Mouse (Mus musculus): Measurements from ENCODE around the gene Nim1k. TPM values are rescaled to one million over a fixed set of nuclear protein-coding genes. Genes with fewer than 3 reads are reported as not detected.
"Not testable (repeated sequence)": the region's sequence is repeated elsewhere in the genome, so short reads cannot be mapped to it uniquely, and the experiment has no call there.

Gene Nim1k
- polyA plus RNA-seq, 1 experiment from 2014 or later: 1.7 TPM

DNA sequence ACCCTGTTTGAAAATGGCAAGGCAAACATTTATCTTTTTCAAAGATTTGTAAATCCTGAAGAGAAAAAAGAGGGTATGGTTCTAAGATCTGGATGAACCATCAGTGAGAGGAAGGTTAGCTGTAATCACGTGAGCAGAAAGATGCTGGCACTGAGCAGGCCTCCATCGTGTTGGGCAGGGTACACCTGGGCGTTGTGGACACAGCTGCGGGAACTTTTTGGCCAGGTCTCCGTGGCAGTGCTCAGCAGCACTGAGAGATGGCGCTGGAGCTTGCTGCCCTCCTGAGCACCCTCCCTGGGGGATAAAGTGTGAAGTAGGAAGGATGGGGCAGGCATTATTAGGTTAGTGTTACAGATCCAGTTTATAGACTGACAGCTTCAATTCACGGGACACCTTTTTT lies 48.7 kb downstream of the Nim1k start:
- 83% methylated on average over 7 of the region's 7 CpGs for WGBS
- ATAC-seq (ENCODE audit: insufficient read depth, low FRiP score, low TSS enrichment) (no peak), DNase-seq (ENCODE audit: low spot score) (no peak)
- Histone ChIP-seq H3K36me3 (ENCODE audit: control insufficient read depth, insufficient read depth, low read length) (peaks cover 29% of the 10 kb centered on the region), H3K4me3 (ENCODE audit: low read depth, low read length) (no peak overlapping the region), H3K4me2 (ENCODE audit: low read depth) (no peak overlapping the region), H3K9ac (ENCODE audit: low read length) (no peak overlapping the region), H3K27ac (ENCODE audit: low read depth, low read length) (no peak overlapping the region), H3K27me3 (ENCODE audit: control insufficient read depth, insufficient read depth, low read length) (no peaks in the 10 kb centered on the region), H3K9me3 (ENCODE audit: control insufficient read depth, low read length) (no peaks in the 10 kb centered on the region), H3K4me1 (ENCODE audit: control insufficient read depth, insufficient read depth, low read length) (no peaks in the 10 kb centered on the region)

DNA sequence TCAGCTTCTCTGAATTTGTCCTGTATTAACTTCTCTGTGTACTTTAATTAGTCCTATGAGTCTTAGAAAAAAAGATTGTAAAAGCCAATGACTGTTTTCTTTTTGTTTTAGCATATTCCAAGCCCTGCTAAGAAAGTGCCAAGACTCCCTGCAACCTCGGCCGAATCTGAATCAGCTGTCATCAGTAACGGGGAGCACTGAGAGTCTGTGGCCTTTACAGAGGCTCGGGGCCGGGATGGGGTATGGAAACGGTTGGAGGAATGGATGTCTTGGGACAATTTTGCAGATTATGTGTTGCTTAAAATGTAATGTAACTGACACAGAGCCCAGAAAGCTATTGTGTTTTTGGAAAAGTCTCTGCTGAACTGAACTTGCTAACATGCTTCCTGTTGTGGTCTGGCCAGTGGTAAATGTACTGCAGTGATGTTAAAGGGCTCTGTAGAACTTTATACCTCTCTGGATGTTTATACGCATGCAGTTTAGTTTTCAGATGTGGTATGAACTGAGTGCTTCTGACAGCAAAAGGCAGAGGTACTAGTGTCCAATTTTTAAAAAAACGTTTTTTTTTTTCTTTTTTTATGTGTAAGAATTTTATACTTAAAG lies 49.3 kb downstream of the Nim1k start:
- not testable (repeated sequence) for H3K4me1 ChIP-seq (ENCODE audit: control insufficient read depth, insufficient read depth, low read length); H3K27me3 ChIP-seq (ENCODE audit: control insufficient read depth, insufficient read depth, low read length); H3K9me3 ChIP-seq (ENCODE audit: control insufficient read depth, low read length); ATAC-seq (ENCODE audit: insufficient read depth, low FRiP score, low TSS enrichment); H3K9ac ChIP-seq (ENCODE audit: low read length); H3K4me2 ChIP-seq (ENCODE audit: low read depth); H3K4me3 ChIP-seq (ENCODE audit: low read depth, low read length); H3K27ac ChIP-seq (ENCODE audit: low read depth, low read length); DNase-seq (ENCODE audit: low spot score)
- H3K36me3 ChIP-seq (ENCODE audit: control insufficient read depth, insufficient read depth, low read length): peaks cover 29% of the 10 kb centered on the region
- WGBS: 86% methylated on average over 7 of the region's 8 CpGs

DNA sequence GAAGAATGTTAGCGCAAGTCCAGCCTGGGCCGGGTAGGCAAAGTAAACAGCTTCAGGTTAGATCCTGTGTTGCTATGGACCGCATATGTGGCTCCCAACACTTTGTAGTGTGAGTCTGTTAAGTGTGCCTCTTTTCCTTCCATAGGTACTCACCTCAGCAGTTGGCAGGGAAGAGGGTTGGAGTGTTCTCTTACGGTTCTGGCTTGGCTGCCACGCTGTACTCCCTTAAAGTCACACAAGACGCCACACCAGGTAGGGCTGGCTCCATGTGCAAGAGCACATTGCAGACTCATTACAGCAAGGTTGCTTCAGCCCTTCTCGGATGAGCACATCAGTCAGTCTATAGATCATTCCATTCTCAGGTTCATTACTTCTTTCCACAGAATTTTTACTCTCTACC lies 51.4 kb downstream of the Nim1k start:
- Histone ChIP-seq H3K36me3 (ENCODE audit: control insufficient read depth, insufficient read depth, low read length) (peaks cover 33% of the 10 kb centered on the region), H3K9ac (ENCODE audit: low read length) (no peak overlapping the region), H3K4me3 (ENCODE audit: low read depth, low read length) (no peak overlapping the region), H3K27ac (ENCODE audit: low read depth, low read length) (no peak overlapping the region), H3K4me2 (ENCODE audit: low read depth) (no peak overlapping the region), H3K27me3 (ENCODE audit: control insufficient read depth, insufficient read depth, low read length) (no peaks in the 10 kb centered on the region), H3K4me1 (ENCODE audit: control insufficient read depth, insufficient read depth, low read length) (no peaks in the 10 kb centered on the region), H3K9me3 (ENCODE audit: control insufficient read depth, low read length) (no peaks in the 10 kb centered on the region)
- WGBS: 96% methylated on average over 7 of the region's 7 CpGs
- DNase-seq (ENCODE audit: low spot score): no peak
- no peak for ATAC-seq (ENCODE audit: insufficient read depth, low FRiP score, low TSS enrichment)

DNA sequence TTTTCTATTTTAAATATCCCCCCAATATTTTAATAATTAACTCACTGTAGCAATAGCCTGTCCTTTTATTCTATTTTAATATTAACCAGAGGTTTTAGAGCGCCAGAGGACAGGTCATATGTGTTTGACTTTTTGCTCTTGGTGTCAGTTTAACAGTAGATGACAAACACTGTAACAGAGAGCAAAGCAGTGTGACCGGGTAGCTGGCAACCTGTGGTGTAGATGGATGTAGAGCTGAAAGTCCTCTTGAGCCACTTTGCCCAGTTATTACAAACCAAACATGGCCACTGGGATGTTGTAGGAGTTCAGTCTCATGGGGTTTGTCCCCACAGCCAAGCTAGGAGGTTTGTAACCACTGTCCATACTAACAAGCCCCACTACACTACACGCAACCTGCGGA lies 57.2 kb downstream of the Nim1k start:
- 91% methylated on average over 4 of the region's 4 CpGs for WGBS
- no peak overlapping the region for H3K4me2 ChIP-seq (ENCODE audit: low read depth)
- peaks cover 14% of the 10 kb centered on the region for H3K36me3 ChIP-seq (ENCODE audit: control insufficient read depth, insufficient read depth, low read length)
- peaks cover 5% of the 10 kb centered on the region; the same call in 1 of the 2 replicates for H3K4me1 ChIP-seq (ENCODE audit: control insufficient read depth, insufficient read depth, low read length)
- no peak overlapping the region for H3K4me3 ChIP-seq (ENCODE audit: low read depth, low read length)
- no peak overlapping the region for H3K27ac ChIP-seq (ENCODE audit: low read depth, low read length)
- H3K9ac ChIP-seq (ENCODE audit: low read length): no peak overlapping the region
- H3K9me3 ChIP-seq (ENCODE audit: control insufficient read depth, low read length): no peaks in the 10 kb centered on the region
- ATAC-seq (ENCODE audit: insufficient read depth, low FRiP score, low TSS enrichment): no peak
- DNase-seq (ENCODE audit: low spot score): no peak
- H3K27me3 ChIP-seq (ENCODE audit: control insufficient read depth, insufficient read depth, low read length): no peaks in the 10 kb centered on the region

DNA sequence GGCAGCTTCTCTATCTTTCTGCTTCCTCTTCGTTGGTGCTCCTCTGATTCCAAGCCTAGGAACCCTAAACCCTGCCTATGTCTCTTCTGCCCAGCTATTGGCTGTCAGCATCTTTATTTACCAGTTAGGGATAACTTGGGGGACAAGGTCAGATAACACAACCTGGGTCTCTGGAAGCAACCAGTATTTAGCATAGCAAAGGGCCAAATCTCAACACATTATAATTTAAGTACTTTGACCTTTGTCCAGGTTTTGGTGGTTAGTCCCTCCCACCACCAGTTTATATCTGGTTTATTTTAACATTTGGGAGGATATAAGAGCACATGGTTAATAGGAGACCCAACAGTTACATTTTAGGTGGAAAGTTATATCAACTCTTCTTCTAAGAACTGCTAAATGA lies 59.2 kb downstream of the Nim1k start:
- no peak overlapping the region for H3K4me2 ChIP-seq (ENCODE audit: low read depth)
- H3K27me3 ChIP-seq (ENCODE audit: control insufficient read depth, insufficient read depth, low read length): no peaks in the 10 kb centered on the region
- H3K4me1 ChIP-seq (ENCODE audit: control insufficient read depth, insufficient read depth, low read length): peaks cover 14% of the 10 kb centered on the region
- H3K36me3 ChIP-seq (ENCODE audit: control insufficient read depth, insufficient read depth, low read length): peaks cover 6% of the 10 kb centered on the region
- no peak overlapping the region for H3K9ac ChIP-seq (ENCODE audit: low read length)
- H3K9me3 ChIP-seq (ENCODE audit: control insufficient read depth, low read length): no peaks in the 10 kb centered on the region
- no peak overlapping the region for H3K4me3 ChIP-seq (ENCODE audit: low read depth, low read length)
- no peak overlapping the region for H3K27ac ChIP-seq (ENCODE audit: low read depth, low read length)
- WGBS: 79% methylated on average over 1 of the region's 1 CpGs
- ATAC-seq (ENCODE audit: insufficient read depth, low FRiP score, low TSS enrichment) (no peak), DNase-seq (ENCODE audit: low spot score) (no peak)

DNA sequence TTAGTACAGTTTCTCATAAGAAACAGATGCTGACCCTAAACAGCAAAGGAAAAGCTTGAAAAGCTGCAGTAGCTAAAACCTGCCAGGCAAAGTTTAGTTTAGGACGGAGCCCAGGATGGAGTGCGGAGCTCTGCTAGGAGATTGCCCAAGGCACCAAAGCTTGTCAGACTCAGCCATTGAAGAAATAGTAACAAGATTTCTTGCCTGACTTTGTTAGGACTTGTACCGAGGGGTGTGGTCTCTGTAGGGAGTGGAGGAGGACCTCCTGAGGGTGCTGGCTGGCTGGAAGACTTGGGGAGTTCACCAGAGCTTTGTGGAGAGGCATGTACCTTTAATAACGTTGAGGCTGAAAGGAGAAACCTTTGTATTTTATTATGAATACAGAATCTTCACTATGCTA lies 60.0 kb downstream of the Nim1k start:
- DNase-seq (ENCODE audit: low spot score): no peak
- H3K4me2 ChIP-seq (ENCODE audit: low read depth): no peak overlapping the region
- no peaks in the 10 kb centered on the region for H3K9me3 ChIP-seq (ENCODE audit: control insufficient read depth, low read length)
- H3K27me3 ChIP-seq (ENCODE audit: control insufficient read depth, insufficient read depth, low read length): no peaks in the 10 kb centered on the region
- ATAC-seq (ENCODE audit: insufficient read depth, low FRiP score, low TSS enrichment): no peak
- 76% methylated on average over 4 of the region's 4 CpGs for WGBS
- H3K9ac ChIP-seq (ENCODE audit: low read length): no peak overlapping the region
- H3K4me1 ChIP-seq (ENCODE audit: control insufficient read depth, insufficient read depth, low read length): peaks cover 14% of the 10 kb centered on the region
- no peak overlapping the region for H3K27ac ChIP-seq (ENCODE audit: low read depth, low read length)
- no peak overlapping the region for H3K4me3 ChIP-seq (ENCODE audit: low read depth, low read length)
- H3K36me3 ChIP-seq (ENCODE audit: control insufficient read depth, insufficient read depth, low read length): peaks cover 3% of the 10 kb centered on the region

DNA sequence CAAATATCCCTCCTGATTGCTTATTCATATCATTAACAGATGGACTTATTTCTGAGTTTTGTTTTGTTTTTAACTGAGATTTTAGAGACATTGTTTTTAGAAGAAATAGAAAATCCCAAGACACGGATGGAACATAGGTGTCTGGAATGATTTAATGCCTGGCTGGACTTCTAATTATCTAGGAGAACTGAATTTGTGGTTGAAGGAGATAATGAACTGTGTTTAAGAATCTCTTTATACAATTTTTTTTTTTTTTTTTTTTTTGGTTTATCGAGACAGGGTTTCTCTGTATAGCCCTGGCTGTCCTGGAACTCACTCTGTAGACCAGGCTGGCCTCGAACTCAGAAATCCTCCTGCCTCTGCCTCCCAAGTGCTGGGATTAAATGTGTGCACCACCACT lies 63.7 kb downstream of the Nim1k start:
- 71% methylated on average over 3 of the region's 3 CpGs for WGBS
- H3K4me2 ChIP-seq (ENCODE audit: low read depth): peak overlapping the region; percentile 63

DNA sequence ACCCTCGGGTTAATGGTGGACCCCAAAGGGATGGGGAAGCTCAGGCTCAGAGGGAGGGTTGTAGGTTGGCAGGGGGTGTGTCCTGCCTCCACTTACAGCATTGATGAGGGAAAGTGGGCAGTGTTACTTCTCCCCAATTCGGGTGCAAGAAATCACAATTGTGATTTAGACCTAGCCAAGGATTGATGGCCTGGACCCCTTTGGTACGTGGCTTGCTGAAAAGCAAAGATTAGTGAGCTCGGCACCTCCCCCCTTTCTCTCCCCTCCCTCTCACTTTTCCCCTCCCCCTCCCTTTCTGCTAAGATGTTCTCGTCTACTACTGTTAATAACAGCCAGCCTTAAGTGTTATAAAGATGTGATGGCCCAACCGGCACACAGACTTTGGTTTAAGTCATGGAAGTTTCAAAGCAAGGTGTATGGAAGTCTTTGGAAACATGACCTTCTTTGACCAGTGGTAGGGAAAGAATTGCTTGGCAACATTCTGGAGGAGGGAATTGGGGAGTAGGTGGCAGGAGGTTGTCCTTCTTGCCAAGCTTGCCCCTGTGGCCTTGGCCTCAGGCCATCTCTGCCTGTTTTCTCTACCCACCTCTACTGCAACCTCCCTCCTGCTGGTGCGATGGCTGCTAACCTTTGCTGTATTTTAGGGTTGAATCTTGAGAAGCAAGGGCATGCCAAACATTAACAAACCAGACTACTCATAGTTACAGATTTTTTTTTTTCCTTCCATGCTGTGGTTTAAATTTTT lies 64.6 kb downstream of the Nim1k start:
- ATAC-seq (ENCODE audit: insufficient read depth, low FRiP score, low TSS enrichment): no peak; the same call in 1 of the 2 replicates
- WGBS: 7% methylated on average over 7 of the region's 7 CpGs
- Histone ChIP-seq H3K4me3 (ENCODE audit: low read depth, low read length) (peak overlapping the region; percentile 82), H3K36me3 (ENCODE audit: control insufficient read depth, insufficient read depth, low read length) (no peaks in the 10 kb centered on the region), H3K9ac (ENCODE audit: low read length) (peak overlapping the region; percentile 79), H3K9me3 (ENCODE audit: control insufficient read depth, low read length) (no peaks in the 10 kb centered on the region), H3K4me2 (ENCODE audit: low read depth) (peak overlapping the region; percentile 63), H3K27ac (ENCODE audit: low read depth, low read length) (peak overlapping the region; percentile 91), H3K27me3 (ENCODE audit: control insufficient read depth, insufficient read depth, low read length) (no peaks in the 10 kb centered on the region), H3K4me1 (ENCODE audit: control insufficient read depth, insufficient read depth, low read length) (peaks cover 14% of the 10 kb centered on the region)
- no peak for DNase-seq (ENCODE audit: low spot score)

More for the DNA sequence above, 63.7 kb downstream of the Nim1k start:
- ATAC-seq (ENCODE audit: insufficient read depth, low FRiP score, low TSS enrichment); H3K9ac ChIP-seq (ENCODE audit: low read length); DNase-seq (ENCODE audit: low spot score); H3K27me3 ChIP-seq (ENCODE audit: control insufficient read depth, insufficient read depth, low read length); H3K9me3 ChIP-seq (ENCODE audit: control insufficient read depth, low read length); H3K36me3 ChIP-seq (ENCODE audit: control insufficient read depth, insufficient read depth, low read length); H3K27ac ChIP-seq (ENCODE audit: low read depth, low read length): not testable (repeated sequence)
- H3K4me3 ChIP-seq (ENCODE audit: low read depth, low read length): peak overlapping the region; percentile 82
- peaks cover 14% of the 10 kb centered on the region for H3K4me1 ChIP-seq (ENCODE audit: control insufficient read depth, insufficient read depth, low read length)

All from neural tube, embryonic 11.5 days (tissue).